Mouse (Mus musculus): ENCODE data around the gene Rpl11. TPM values are rescaled to one million over a fixed set of nuclear protein-coding genes. Genes with fewer than 3 reads are reported as not detected.
"Not testable (repeated sequence)": the region's sequence is repeated elsewhere in the genome, so short reads cannot be mapped to it uniquely, and the experiment has no call there.

Rpl11 gene
- polyA plus RNA-seq, 1 experiment from 2014 or later: 483 TPM

DNA sequence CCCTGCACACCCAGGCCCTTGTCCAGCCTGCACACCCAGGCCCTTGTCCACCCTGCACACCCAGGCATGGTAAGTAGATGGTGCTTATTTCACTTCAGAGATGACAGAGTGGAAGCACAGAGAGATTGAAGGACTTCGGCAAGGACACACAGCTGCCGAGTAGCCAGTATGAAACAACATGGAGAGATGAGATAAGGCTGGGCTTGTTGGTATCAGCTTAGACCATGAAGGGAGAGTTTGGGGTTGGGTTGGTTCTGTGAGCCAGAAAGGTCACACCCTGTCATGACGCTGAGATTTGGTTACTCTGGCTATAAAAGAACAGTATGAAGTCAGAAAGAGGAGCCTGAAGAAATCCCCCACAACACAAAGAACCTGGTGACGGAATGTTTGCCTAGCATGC lies 16.1 kb upstream of the Rpl11 start:
- H3K27me3 ChIP-seq: no peaks in the 10 kb centered on the region
- no peak overlapping the region for H3K27ac ChIP-seq
- no peaks in the 10 kb centered on the region for H3K9me3 ChIP-seq (replicated peaks)
- no peak for ATAC-seq (replicated peaks; ENCODE audit: low FRiP score)
- no peak overlapping the region for H3K4me2 ChIP-seq
- 68% methylated on average over 4 of the region's 4 CpGs for WGBS
- H3K9ac ChIP-seq: no peak overlapping the region
- no peak overlapping the region for H3K4me3 ChIP-seq (replicated peaks)
- H3K36me3 ChIP-seq: no peaks in the 10 kb centered on the region
- H3K4me1 ChIP-seq: peaks cover 21% of the 10 kb centered on the region

DNA sequence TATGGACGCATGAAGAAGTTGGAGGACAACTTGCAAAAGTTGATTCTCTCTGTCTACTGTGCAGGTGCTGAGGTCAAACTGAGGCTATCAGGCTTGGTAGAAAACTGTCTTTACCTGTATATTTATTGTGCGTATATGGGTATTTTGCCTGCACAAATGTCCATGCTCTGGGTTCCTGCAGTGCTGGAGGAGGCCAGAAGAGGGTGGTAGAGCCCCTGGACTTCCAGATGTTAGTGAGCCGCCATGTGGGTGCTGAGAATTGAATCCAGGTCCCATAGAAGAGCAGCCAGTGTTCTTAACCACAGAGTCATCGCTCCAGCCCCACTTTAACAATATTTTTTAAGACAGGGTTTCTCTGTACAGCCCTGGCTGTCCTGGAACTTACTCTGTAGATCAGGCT lies 9.9 kb upstream of the Rpl11 start:
- Histone ChIP-seq H3K9ac (no peak overlapping the region), H3K36me3 (no peaks in the 10 kb centered on the region), H3K4me1 (no peaks in the 10 kb centered on the region), H3K9me3 (replicated peaks) (no peaks in the 10 kb centered on the region), H3K27me3 (no peaks in the 10 kb centered on the region), H3K4me2 (no peak overlapping the region), H3K27ac (no peak overlapping the region), H3K4me3 (replicated peaks) (no peak overlapping the region)
- WGBS: 93% methylated on average over 4 of the region's 4 CpGs
- no peak for ATAC-seq (replicated peaks; ENCODE audit: low FRiP score)

DNA sequence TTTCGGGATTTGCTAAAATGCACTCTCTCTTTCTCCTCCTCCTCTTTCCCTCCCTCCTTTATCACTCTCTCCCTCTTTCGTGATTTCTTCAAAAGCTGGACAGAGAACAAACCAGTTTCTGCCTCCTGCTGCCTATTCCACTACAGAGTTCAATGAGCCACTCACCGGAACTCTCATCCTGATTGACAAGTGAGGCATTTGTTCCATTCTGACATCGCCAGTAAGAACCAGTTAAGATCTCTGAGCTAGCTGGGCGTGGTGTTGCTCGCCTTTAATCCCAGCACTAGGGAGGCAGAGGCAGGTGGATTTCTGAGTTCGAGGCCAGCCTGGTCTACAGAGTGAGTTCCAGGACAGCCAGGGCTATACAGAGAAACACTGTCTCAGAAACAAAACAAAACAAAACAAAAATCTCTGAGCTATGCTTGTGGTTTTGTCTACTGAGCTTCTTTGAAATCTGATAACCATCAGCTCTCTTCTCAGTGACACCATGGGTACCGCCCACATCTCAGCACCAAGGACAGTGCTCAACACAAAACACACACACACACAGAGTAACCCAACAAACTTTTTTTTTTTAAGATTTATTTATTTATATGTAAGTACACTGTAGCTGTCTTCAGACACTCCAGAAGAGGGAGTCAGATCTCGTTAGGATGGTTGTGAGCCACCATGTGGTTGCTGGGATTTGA lies 6.7 kb upstream of the Rpl11 start:
- ATAC-seq (replicated peaks; ENCODE audit: low FRiP score); H3K27ac ChIP-seq; H3K27me3 ChIP-seq; H3K9ac ChIP-seq; H3K4me3 ChIP-seq (replicated peaks); H3K4me1 ChIP-seq; H3K9me3 ChIP-seq (replicated peaks); H3K4me2 ChIP-seq; H3K36me3 ChIP-seq: not testable (repeated sequence)
- 68% methylated on average over 9 of the region's 9 CpGs for WGBS

DNA sequence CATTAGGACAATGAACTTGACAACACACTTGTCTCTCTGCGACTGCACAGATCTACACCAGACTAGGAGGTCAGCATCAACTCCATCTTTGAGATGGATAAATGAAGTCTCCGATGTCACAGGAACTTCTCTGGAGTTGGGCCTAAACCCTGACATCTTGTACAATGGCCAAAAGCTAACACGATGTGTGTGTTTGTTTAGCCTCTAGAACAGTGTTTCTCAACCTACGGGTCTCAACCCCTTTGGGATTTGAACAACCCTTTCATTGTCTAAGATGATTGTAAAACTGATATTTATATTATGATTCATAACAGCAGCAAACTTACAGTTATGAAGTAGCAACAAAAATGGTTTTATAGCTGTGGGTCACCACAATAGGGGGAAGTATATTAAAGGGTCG lies 4.7 kb upstream of the Rpl11 start:
- WGBS: 82% methylated on average over 5 of the region's 5 CpGs
- H3K4me2 ChIP-seq: no peak overlapping the region
- no peaks in the 10 kb centered on the region for H3K9me3 ChIP-seq (replicated peaks)
- 0 out of 2 replicates have a peak, but pooled peaks cover 3% of the 10 kb centered on the region for H3K4me1 ChIP-seq
- no peak overlapping the region for H3K27ac ChIP-seq
- no peak overlapping the region for H3K9ac ChIP-seq
- H3K4me3 ChIP-seq (replicated peaks): no peak overlapping the region
- no peaks in the 10 kb centered on the region for H3K36me3 ChIP-seq
- no peaks in the 10 kb centered on the region for H3K27me3 ChIP-seq
- ATAC-seq (replicated peaks; ENCODE audit: low FRiP score): no peak

DNA sequence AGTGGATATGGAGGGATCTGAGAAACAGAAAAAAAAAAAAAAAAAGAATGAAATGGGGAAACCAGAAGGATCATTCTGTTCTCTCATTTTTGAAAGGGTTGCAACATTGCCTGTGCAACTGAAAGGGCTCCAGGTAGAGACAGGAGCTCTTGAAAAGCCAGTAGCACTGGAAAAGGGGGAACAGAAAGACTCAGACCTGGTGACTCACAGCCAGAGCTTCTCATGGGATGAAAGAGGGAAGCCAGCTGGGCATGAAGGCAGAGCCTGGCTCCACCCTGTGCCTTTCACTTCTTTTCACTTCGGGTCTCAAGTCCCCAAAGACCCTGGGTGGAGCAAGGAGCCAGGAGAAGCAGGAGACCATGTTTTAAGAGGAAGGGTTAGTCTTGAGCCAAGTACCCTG lies 2.8 kb upstream of the Rpl11 start:
- 44% methylated on average over 1 of the region's 1 CpGs for WGBS
- no peak for ATAC-seq (replicated peaks; ENCODE audit: low FRiP score)
- Histone ChIP-seq H3K4me2 (no peak overlapping the region), H3K27me3 (no peaks in the 10 kb centered on the region), H3K9me3 (replicated peaks) (no peaks in the 10 kb centered on the region), H3K9ac (no peak overlapping the region), H3K27ac (no peak overlapping the region), H3K36me3 (peaks cover 13% of the 10 kb centered on the region), H3K4me3 (replicated peaks) (no peak overlapping the region), H3K4me1 (peaks cover 16% of the 10 kb centered on the region)

DNA sequence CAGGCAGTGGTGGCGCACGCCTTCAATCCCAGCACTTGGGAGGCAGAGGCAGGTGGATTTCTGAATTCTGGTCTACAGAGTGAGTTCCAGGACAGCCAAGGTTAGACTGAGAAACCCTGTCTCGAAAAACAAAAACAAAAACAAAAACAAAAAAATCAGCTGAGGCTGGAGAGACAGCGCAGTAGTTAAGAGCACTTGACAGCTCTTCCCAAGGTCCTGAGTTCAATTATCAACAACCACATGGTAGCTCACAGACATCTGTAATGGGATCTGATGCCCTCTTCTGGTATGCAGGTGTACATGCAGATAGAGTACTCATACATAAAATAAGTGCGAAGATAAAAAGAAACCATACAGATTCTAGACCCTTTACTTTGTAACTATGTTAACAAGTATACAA lies 615 bp upstream of the Rpl11 start:
- no peak for ATAC-seq (replicated peaks; ENCODE audit: low FRiP score)
- Histone ChIP-seq H3K4me3 (replicated peaks) (no peak overlapping the region), H3K9me3 (replicated peaks) (no peaks in the 10 kb centered on the region), H3K27me3 (no peaks in the 10 kb centered on the region), H3K4me1 (peaks cover 27% of the 10 kb centered on the region), H3K27ac (no peak overlapping the region), H3K36me3 (peaks cover 34% of the 10 kb centered on the region), H3K9ac (no peak overlapping the region), H3K4me2 (no peak overlapping the region)
- 80% methylated on average over 5 of the region's 5 CpGs for WGBS

DNA sequence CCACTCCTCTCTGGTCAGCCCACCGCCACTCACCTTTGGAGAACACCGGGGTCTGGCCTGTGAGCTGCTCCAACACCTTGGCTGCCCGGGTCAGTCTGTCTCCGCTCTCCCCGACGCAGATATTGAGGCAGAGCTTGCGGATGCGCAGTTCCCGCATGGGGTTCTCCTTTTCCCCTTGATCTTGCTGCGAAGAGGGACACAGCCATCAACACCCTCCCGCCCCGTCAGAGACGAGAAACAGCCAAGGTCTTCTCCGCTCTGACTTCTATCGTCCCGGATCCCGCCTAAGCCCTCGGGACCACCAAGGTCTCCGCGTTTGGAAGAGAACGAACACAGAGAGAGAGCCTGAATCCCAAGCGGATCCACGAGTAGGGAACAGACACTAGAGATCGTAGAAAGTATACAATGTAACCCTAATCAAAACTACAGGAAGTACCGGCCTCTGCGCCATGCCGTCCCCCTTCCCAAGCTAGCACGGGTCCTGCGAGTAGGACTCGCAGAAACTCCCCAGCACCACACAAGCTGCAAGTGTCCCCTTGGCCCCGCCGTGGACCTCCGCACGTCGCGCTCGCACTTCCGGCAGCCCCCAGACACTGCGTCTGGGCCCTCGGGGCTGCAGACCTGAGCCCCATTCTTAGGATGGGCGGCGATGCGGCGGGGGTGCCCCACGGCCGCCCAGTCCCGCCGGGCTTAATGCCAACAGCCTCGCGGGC lies 538 bp downstream of the Rpl11 start:
- Histone ChIP-seq H3K4me3 (replicated peaks) (peak overlapping the region; percentile 98), H3K9me3 (replicated peaks) (no peaks in the 10 kb centered on the region), H3K27me3 (no peaks in the 10 kb centered on the region), H3K9ac (peak overlapping the region; percentile 99), H3K36me3 (peaks cover 46% of the 10 kb centered on the region), H3K4me2 (peak overlapping the region; percentile 80), H3K4me1 (peaks cover 32% of the 10 kb centered on the region), H3K27ac (peak overlapping the region; percentile 87)
- peak; percentile 76 for ATAC-seq (replicated peaks; ENCODE audit: low FRiP score)
- under 1% methylated on average over 50 of the region's 50 CpGs for WGBS

DNA sequence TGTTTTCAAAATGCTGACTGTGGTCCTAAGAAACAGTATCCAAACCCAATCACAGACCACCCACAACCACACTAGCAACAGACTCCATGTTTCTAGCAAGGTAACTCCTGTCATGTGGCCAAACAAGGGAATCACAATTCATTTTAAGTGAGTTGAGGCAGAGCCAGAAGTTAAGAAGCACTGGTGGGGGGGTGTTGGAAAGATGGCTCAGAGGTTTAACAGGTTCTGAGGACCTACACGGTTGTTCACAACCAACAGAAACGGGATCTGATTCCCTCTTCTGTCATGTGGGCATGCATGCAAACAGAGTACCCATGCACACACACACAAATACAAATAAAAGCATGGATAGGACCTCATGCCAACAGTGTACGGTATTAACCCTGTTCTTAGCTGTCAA lies 1.2 kb downstream of the Rpl11 start:
- H3K4me3 ChIP-seq (replicated peaks): peak overlapping the region; percentile 98
- H3K27ac ChIP-seq: peak overlapping the region; percentile 87; the same call in 1 of the 2 replicates
- H3K27me3 ChIP-seq: no peaks in the 10 kb centered on the region
- 4% methylated on average over 3 of the region's 3 CpGs for WGBS
- H3K36me3 ChIP-seq: peaks cover 52% of the 10 kb centered on the region
- ATAC-seq (replicated peaks; ENCODE audit: low FRiP score): no peak
- no peaks in the 10 kb centered on the region for H3K9me3 ChIP-seq (replicated peaks)
- H3K4me1 ChIP-seq: peaks cover 34% of the 10 kb centered on the region
- H3K9ac ChIP-seq: peak overlapping the region; percentile 99
- peak overlapping the region; percentile 80 for H3K4me2 ChIP-seq

DNA sequence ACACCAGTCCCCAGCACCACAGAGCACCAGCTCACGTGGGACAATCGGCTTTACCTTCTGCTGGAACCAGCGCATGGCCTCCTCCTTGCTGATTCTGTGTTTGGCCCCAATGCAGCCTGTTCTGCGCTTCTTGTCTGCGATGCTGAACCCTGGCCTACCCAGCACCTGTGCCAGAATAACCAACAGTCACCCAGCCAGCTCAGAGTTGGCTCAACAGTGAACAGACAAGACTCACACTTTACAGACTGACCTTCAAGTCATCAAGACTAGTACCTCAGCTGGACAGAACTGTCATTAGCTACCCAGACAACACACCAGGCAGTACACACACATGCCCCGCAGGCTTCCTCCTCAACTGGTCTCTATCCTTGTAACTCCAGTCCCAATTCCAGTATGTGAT lies 3.0 kb downstream of the Rpl11 start:
- peaks cover 70% of the 10 kb centered on the region for H3K36me3 ChIP-seq
- peaks cover 34% of the 10 kb centered on the region for H3K4me1 ChIP-seq
- no peaks in the 10 kb centered on the region for H3K27me3 ChIP-seq

DNA sequence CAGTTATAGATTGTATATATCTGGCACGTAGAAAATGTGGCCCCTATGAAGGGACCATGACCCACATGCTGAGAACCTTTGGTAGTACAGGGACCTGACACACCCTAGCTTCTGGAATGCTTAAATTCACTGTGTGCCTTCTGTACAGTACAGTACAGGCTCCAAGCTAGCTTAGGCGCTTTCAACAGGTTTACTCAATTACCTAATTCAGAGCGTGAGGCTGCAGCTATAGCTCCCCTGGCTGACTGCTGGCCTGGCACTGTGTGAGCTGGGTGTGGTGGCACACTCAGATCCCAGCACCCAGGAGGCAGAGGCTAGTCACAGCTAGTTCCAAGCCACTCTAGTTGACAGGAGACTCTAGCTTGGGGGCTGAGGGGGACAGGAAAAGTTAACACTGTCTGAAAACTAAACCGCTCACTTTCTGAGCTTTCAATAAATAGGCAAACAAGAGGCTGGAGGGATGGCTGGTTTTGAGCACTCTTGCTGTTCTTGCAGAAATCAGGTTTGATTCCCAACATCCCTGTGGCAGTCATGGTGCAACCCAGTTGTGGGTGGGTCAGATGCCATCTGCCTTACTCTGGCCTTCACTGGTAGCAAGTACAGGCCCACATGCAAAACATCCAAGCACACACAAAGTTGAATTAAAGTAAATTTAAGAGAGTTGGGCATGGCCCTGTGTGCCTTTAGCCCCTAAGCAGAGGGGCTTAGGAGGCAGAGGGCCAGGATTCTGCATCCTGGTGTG lies 4.8 kb downstream of the Rpl11 start:
- Histone ChIP-seq H3K27me3 (no peaks in the 10 kb centered on the region), H3K9ac (no peak overlapping the region), H3K36me3 (peaks cover 85% of the 10 kb centered on the region), H3K4me1 (peaks cover 31% of the 10 kb centered on the region), H3K4me3 (replicated peaks) (no peak overlapping the region), H3K27ac (no peak overlapping the region; the same call in 1 of the 2 replicates), H3K4me2 (no peak overlapping the region), H3K9me3 (replicated peaks) (no peaks in the 10 kb centered on the region)
- 77% methylated on average over 4 of the region's 4 CpGs for WGBS
- ATAC-seq (replicated peaks; ENCODE audit: low FRiP score): peak; percentile 15; the same call in 1 of the 2 replicates

More for the DNA sequence above, 3.0 kb downstream of the Rpl11 start:
- Histone ChIP-seq H3K9me3 (replicated peaks) (no peaks in the 10 kb centered on the region), H3K27ac (no peak overlapping the region), H3K4me2 (no peak overlapping the region), H3K9ac (no peak overlapping the region), H3K4me3 (replicated peaks) (no peak overlapping the region; the same call in 1 of the 2 replicates)
- no peak for ATAC-seq (replicated peaks; ENCODE audit: low FRiP score)
- WGBS: 92% methylated on average over 6 of the region's 6 CpGs

DNA sequence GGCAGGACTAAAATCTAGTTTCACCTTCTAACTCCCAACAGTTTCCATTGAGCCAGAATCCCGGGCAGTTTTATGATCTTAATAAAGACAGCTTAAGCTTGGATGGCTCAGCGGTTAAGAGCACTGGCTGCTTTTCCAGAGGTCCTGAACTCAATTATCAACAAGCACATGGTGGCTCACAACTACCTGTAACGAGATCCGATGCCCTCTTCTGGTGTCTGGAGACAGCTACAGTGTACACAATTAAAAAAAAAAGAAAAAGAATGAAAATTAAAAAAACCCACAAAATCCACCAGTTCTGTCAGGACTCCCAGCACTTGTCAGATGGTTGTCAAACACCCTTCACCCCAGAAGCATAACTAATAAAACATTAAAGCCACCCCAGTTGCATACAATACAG lies 5.6 kb downstream of the Rpl11 start:
- no peaks in the 10 kb centered on the region for H3K9me3 ChIP-seq (replicated peaks)
- H3K4me2 ChIP-seq: no peak overlapping the region
- H3K27ac ChIP-seq: 0 out of 2 replicates have a peak overlapping the region, but pooled peaks have one; percentile 15
- WGBS: 47% methylated on average over 4 of the region's 4 CpGs
- H3K4me3 ChIP-seq (replicated peaks): no peak overlapping the region
- no peak for ATAC-seq (replicated peaks; ENCODE audit: low FRiP score)
- no peaks in the 10 kb centered on the region for H3K27me3 ChIP-seq
- no peak overlapping the region for H3K9ac ChIP-seq
- H3K4me1 ChIP-seq: peaks cover 30% of the 10 kb centered on the region
- H3K36me3 ChIP-seq: peaks cover 85% of the 10 kb centered on the region

DNA sequence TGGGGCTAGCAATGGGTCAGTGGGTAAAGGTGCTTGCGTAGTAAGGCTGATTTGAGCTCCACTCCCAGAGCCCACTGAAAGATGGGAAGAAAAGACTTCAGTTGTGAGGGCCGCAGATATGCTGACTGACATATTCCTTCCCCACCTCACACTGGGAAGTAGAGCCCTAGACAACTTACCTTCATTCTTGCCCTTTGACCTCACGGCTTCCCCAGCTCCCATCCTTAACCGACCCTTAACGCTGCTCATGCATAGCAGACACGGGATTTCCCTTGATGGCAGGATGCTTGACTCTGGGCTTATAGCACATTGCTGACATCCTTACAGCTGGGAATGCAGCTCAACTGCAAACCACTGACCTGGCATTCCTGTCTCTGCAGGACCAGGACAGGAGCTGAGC lies 6.3 kb downstream of the Rpl11 start:
- Histone ChIP-seq H3K9ac (no peak overlapping the region), H3K4me2 (no peak overlapping the region), H3K9me3 (replicated peaks) (no peaks in the 10 kb centered on the region), H3K36me3 (peaks cover 81% of the 10 kb centered on the region), H3K4me1 (peaks cover 26% of the 10 kb centered on the region), H3K27ac (no peak overlapping the region), H3K27me3 (no peaks in the 10 kb centered on the region), H3K4me3 (replicated peaks) (no peak overlapping the region)
- WGBS: 68% methylated on average over 6 of the region's 6 CpGs
- no peak for ATAC-seq (replicated peaks; ENCODE audit: low FRiP score)
